Mouse (Mus musculus): ENCODE data around the gene Nepn. TPM values are rescaled to one million over a fixed set of nuclear protein-coding genes. Genes with fewer than 3 reads are reported as not detected.

Nepn gene
- total RNA-seq, 2 experiments from 2014 or later = not detected

Other genes starting within 250 kb of the Nepn start
- not detected for gene Ros1, start 193.7 kb upstream of the Nepn start, total RNA-seq (2021)
- 10 to 100 TPM; 11.6 to 12.6 TPM for gene Dcbld1, start 155.4 kb upstream of the Nepn start, total RNA-seq (2021)
- not detected for gene Gm26741, start 30.2 kb upstream of the Nepn start, total RNA-seq (2021)
- 10 to 100 TPM; 46.3 to 49.7 TPM for gene Gopc, start 6.8 kb upstream of the Nepn start, total RNA-seq (2021)
- 10 to 100 TPM; 60.4 to 61.3 TPM for gene Nus1, start 28.6 kb downstream of the Nepn start, total RNA-seq (2021)

All from left cerebral cortex, postnatal 4 days (tissue).